Mouse (Mus musculus) stomach, postnatal 0 days (tissue): ENCODE results near the gene Bcl7b.

Source experiments
- CTCF ChIP-seq: IDR thresholded peaks from 2 replicates; pipeline ENCODE4 v1.5.1; 2016; ENCODE audit warnings: antibody characterized with exemption, low read depth, mild to moderate bottlenecking, moderate library complexity
- EP300 ChIP-seq: optimal IDR thresholded peaks from 2 replicates; pipeline ENCODE3; 2016; ENCODE audit warnings: antibody characterized with exemption

DNA sequence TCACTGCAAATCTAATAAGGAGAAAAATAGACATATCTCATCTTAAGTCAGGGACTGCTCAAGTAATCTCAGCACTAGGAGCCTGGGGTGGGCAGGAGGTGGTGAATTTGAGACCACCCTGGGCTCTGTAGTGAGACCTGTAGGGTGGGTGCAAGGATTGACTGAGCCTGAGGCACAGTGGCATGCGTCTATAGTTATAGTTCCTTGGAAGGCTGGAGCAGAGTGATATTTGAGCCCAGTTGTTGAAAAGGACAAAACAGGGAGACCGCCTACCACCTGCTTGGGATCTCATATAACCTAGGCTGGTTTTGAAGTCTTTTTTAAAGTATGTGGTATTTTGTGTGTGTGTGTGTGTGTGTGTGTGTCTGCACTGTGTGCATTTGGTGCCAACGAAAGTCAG lies 56.1 kb downstream of the Bcl7b start:
- no peak for TF ChIP-seq CTCF
- no peak for TF ChIP-seq EP300
